Mouse (Mus musculus): Measurements from ENCODE around the gene Anp32e. TPM values are rescaled to one million over a fixed set of nuclear protein-coding genes. Genes with fewer than 3 reads are reported as not detected.
"Not testable (repeated sequence)": the region's sequence is repeated elsewhere in the genome, so short reads cannot be mapped to it uniquely, and the experiment has no call there.

The Anp32e gene
- polyA plus RNA-seq, 1 experiment: 89.1 TPM

DNA sequence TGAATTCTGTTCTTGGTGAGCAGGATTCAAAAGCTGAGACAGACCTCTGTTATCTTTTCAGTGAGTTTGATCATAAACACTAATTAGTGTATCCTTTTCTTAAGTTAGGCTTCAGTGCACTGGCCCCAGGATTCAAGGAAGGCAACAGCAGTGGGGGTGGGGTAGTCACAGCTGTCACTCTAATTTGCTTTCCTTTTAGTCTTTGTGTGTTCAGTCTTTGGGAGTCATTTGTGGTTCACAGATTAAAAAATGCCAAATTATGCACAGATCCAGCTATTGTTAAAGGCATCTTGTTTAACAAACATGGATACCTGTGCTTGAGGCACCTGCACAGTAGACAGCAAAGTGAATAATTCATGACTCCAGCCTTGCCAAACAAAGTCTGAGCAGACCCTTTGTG, 24.0 kb downstream of the Anp32e start:
- Histone ChIP-seq H3K4me1 (replicated peaks; ENCODE audit: control insufficient read depth, insufficient read depth, low read length) (peaks cover 4% of the 10 kb centered on the region; the same call in 1 of the 2 replicates), H3K36me3 (ENCODE audit: control insufficient read depth, insufficient read depth, low read length) (no peaks in the 10 kb centered on the region), H3K27me3 (ENCODE audit: control insufficient read depth, insufficient read depth, low read length) (no peaks in the 10 kb centered on the region), H3K27ac (ENCODE audit: control insufficient read depth, insufficient read depth, low read length) (no peak overlapping the region), H3K4me3 (ENCODE audit: control insufficient read depth, insufficient read depth, low read length) (no peak overlapping the region)
- DNase-seq: no peak
- no peak for TF ChIP-seq POLR2A (IDR thresholded peaks at IDR 0.05; ENCODE audit: control insufficient read depth, extremely low read depth, insufficient read depth, low read length, poor library complexity)
- no peak for TF ChIP-seq CTCF (IDR thresholded peaks at IDR 0.05; ENCODE audit: borderline replicate concordance, control insufficient read depth, extremely low read depth, insufficient read depth, low read length, poor library complexity)

DNA sequence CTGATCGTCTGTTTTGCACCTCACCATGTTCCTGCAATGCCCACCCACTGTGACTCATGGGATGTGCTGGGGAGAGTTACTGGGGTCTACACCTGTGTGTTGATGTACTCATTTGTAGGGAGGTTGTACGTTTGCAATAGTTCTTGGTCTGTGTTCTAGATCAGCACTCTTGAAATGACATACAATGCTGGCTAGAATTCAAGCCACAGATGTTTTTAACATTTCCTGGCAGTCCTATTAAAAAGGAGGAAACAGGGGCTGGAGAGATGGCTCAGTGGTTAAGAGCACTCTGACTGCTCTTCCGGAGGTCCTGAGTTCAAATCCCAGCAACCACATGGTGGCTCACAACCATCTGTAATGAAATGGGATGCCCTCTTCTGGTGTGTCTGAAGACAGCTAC, 24.5 kb downstream of the Anp32e start:
- TF ChIP-seq CTCF (IDR thresholded peaks at IDR 0.05; ENCODE audit: borderline replicate concordance, control insufficient read depth, extremely low read depth, insufficient read depth, low read length, poor library complexity) (no peak), POLR2A (IDR thresholded peaks at IDR 0.05; ENCODE audit: control insufficient read depth, extremely low read depth, insufficient read depth, low read length, poor library complexity) (no peak)
- Histone ChIP-seq H3K27me3 (ENCODE audit: control insufficient read depth, insufficient read depth, low read length) (no peaks in the 10 kb centered on the region), H3K36me3 (ENCODE audit: control insufficient read depth, insufficient read depth, low read length) (no peaks in the 10 kb centered on the region), H3K4me1 (replicated peaks; ENCODE audit: control insufficient read depth, insufficient read depth, low read length) (peaks cover 4% of the 10 kb centered on the region; the same call in 1 of the 2 replicates), H3K27ac (ENCODE audit: control insufficient read depth, insufficient read depth, low read length) (no peak overlapping the region), H3K4me3 (ENCODE audit: control insufficient read depth, insufficient read depth, low read length) (no peak overlapping the region)
- no peak for DNase-seq
- WGBS: 78% methylated on average over 3 of the region's 3 CpGs

DNA sequence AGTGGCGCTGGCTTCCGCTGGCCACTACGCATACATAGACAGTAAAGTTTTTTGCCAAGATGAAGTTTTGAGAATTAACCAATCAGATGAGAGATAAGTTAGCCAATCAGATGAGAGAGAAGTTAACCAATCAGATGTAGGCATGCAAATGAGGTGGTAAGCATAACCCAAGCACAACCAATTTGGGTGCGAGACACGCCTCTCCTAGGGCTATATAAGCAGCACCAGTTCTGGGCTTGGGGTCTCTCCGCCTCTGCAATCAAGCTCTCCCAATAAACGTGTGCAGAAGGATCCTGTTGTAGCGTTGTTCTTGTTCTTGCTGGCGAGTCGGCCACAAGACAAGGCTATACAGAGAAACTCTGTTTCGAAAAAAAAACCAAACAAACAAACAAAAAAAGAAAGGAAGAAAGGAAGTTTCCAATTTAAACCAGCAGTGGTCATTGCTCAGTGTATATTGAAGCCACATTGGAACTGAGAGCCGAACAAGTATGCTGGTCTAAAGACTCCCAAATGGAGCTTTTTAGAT, 25.7 kb downstream of the Anp32e start:
- not testable (repeated sequence) for H3K36me3 ChIP-seq (ENCODE audit: control insufficient read depth, insufficient read depth, low read length); H3K4me3 ChIP-seq (ENCODE audit: control insufficient read depth, insufficient read depth, low read length); DNase-seq; H3K4me1 ChIP-seq (replicated peaks; ENCODE audit: control insufficient read depth, insufficient read depth, low read length); H3K27ac ChIP-seq (ENCODE audit: control insufficient read depth, insufficient read depth, low read length); H3K27me3 ChIP-seq (ENCODE audit: control insufficient read depth, insufficient read depth, low read length)
- 94% methylated on average over 12 of the region's 12 CpGs for whole genome bisulfite sequencing

DNA sequence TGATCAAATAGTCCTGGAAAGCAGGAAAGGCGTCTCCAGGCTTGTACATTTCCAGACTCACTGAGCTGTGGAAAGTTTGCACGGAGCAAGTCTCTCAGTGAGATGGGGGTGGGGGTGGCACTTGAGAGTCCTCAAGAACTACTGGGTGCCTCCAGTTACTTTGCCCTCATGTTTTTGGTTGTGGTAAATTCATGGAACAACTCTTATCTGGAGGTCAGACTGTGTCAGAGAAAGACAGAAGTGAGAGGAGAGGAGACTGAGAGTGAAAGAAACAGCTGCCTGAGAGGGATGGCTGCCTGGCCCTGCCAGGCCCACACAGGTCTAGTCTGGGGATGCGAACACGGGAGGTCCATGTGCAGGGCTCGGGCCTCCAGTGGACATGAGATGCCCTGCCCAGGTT, 26.3 kb downstream of the Anp32e start:
- no peak for DNase-seq
- Histone ChIP-seq H3K27me3 (ENCODE audit: control insufficient read depth, insufficient read depth, low read length) (no peaks in the 10 kb centered on the region), H3K4me3 (ENCODE audit: control insufficient read depth, insufficient read depth, low read length) (no peak overlapping the region), H3K4me1 (replicated peaks; ENCODE audit: control insufficient read depth, insufficient read depth, low read length) (peaks cover 4% of the 10 kb centered on the region; the same call in 1 of the 2 replicates), H3K27ac (ENCODE audit: control insufficient read depth, insufficient read depth, low read length) (no peak overlapping the region), H3K36me3 (ENCODE audit: control insufficient read depth, insufficient read depth, low read length) (no peaks in the 10 kb centered on the region)
- TF ChIP-seq POLR2A (IDR thresholded peaks at IDR 0.05; ENCODE audit: control insufficient read depth, extremely low read depth, insufficient read depth, low read length, poor library complexity) (no peak), CTCF (IDR thresholded peaks at IDR 0.05; ENCODE audit: borderline replicate concordance, control insufficient read depth, extremely low read depth, insufficient read depth, low read length, poor library complexity) (no peak)
- 98% methylated on average over 5 of the region's 5 CpGs for WGBS

DNA sequence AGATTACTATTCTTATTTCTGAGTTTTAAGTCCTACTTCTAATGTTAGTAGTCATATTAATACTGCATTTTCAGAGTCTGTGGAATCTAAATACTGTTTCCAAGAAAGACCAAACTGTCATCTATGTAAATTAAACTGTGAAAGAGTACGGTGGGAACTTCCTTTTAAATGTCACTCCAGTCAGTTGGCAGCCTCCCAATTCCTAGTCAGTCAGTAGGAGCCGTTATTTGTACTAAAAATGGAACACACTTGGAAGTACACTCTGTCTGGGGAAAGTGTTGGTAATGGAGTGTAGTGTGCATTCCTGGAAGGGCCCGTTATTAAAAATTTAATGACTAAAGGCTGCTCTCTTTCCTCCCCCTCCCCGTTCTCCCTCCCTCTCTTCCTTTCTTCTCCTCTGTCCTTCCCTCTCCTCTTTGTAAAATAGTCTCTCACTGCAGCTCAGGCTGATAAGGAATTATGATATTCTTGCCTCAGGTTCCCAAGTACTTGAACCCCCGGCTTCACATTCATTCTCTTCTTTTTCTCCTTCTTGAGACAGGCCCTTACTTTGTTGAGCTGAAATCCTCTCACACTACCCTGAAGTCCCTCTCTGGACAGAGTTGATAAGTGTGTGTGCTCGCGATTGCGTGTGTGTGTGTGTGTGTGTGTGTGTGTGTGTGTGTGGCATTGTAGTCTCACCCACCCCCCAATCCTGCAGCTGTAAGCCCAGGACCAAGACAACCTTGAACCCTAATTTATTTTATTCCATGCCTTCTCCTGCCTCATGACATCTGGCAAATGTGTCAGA, 28.5 kb downstream of the Anp32e start:
- WGBS: 50% methylated on average over 8 of the region's 8 CpGs
- TF ChIP-seq CTCF (IDR thresholded peaks at IDR 0.05; ENCODE audit: borderline replicate concordance, control insufficient read depth, extremely low read depth, insufficient read depth, low read length, poor library complexity) (no peak), POLR2A (IDR thresholded peaks at IDR 0.05; ENCODE audit: control insufficient read depth, extremely low read depth, insufficient read depth, low read length, poor library complexity) (no peak)
- no peak for DNase-seq

DNA sequence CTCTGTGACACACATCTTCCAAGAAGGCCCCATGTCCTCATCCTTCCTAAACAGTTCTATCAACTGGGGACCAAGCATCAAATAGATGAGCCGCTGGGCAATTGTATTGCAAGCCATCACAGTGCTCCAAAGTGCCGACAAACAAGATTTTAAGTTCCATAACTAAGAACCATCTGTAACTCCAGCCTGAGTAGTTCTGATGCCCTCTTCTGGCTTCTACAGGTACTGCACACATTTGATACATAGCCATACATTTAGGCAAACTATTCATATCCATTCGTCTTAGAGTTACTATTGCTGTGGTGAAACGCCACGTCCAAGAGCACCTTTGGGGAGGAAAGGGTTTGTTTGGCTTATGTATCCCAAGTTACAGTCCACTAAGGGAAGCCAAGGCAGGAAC, 30.0 kb downstream of the Anp32e start:
- Histone ChIP-seq H3K4me3 (ENCODE audit: control insufficient read depth, insufficient read depth, low read length) (no peak overlapping the region), H3K4me1 (replicated peaks; ENCODE audit: control insufficient read depth, insufficient read depth, low read length) (peaks cover 1% of the 10 kb centered on the region; the same call in 1 of the 2 replicates), H3K27ac (ENCODE audit: control insufficient read depth, insufficient read depth, low read length) (no peak overlapping the region), H3K27me3 (ENCODE audit: control insufficient read depth, insufficient read depth, low read length) (no peaks in the 10 kb centered on the region), H3K36me3 (ENCODE audit: control insufficient read depth, insufficient read depth, low read length) (no peaks in the 10 kb centered on the region)
- peak; percentile 47 for DNase-seq
- TF ChIP-seq POLR2A (IDR thresholded peaks at IDR 0.05; ENCODE audit: control insufficient read depth, extremely low read depth, insufficient read depth, low read length, poor library complexity) (no peak), CTCF (IDR thresholded peaks at IDR 0.05; ENCODE audit: borderline replicate concordance, control insufficient read depth, extremely low read depth, insufficient read depth, low read length, poor library complexity) (no peak)
- 85% methylated on average over 5 of the region's 5 CpGs for WGBS

More for the DNA sequence above, 28.5 kb downstream of the Anp32e start:
- Histone ChIP-seq H3K4me1 (replicated peaks; ENCODE audit: control insufficient read depth, insufficient read depth, low read length) (no peaks in the 10 kb centered on the region), H3K27ac (ENCODE audit: control insufficient read depth, insufficient read depth, low read length) (no peak overlapping the region), H3K4me3 (ENCODE audit: control insufficient read depth, insufficient read depth, low read length) (no peak overlapping the region), H3K27me3 (ENCODE audit: control insufficient read depth, insufficient read depth, low read length) (no peaks in the 10 kb centered on the region), H3K36me3 (ENCODE audit: control insufficient read depth, insufficient read depth, low read length) (no peaks in the 10 kb centered on the region)

Data from thymus, adult 2 months (tissue).